Mouse (Mus musculus): ENCODE results near the gene Abcc1. TPM values are rescaled to one million over a fixed set of nuclear protein-coding genes. Genes with fewer than 3 reads are reported as not detected.
A peak's percentile ranks its signal among the peaks of the same experiment; 100 is the strongest.

Abcc1 gene
- polyA plus RNA-seq, 1 experiment from 2014 or later = 11.9 TPM

DNA sequence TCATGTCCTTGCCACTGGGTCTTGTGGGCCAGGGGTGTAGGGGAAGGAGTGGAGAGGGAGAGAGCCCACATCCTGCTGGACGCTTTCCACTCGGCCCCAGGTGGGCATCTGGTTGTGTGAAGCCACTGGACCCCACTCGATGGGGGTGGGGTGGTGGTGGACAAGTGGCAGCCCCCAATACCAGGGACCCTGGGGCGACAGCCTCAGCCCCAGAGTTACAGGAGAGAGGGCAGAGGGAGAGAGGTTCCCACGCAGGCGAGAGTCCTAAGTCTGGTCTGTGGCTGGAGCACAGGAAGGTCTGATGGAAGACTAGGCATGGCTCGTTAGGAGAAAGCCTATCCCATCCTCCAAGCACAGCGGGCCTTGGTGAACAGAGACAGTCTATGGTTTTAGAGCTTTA lies 114.7 kb downstream of the Abcc1 start:
- Histone ChIP-seq H3K36me3 (ENCODE audit: insufficient read depth, low read length) (peaks cover 29% of the 10 kb centered on the region), H3K4me2 (replicated peaks; ENCODE audit: low read depth, low read length) (no peak overlapping the region), H3K9me3 (ENCODE audit: low read length) (no peaks in the 10 kb centered on the region), H3K4me1 (ENCODE audit: insufficient read depth, low read length) (no peaks in the 10 kb centered on the region), H3K27me3 (ENCODE audit: insufficient read depth, low read length) (no peaks in the 10 kb centered on the region), H3K4me3 (ENCODE audit: low read length) (no peak overlapping the region), H3K9ac (replicated peaks; ENCODE audit: low read length) (no peak overlapping the region), H3K27ac (ENCODE audit: low read length) (no peak overlapping the region)
- no peak for ATAC-seq (ENCODE audit: low FRiP score, low TSS enrichment)
- 86% methylated on average over 7 of the region's 8 CpGs for WGBS

DNA sequence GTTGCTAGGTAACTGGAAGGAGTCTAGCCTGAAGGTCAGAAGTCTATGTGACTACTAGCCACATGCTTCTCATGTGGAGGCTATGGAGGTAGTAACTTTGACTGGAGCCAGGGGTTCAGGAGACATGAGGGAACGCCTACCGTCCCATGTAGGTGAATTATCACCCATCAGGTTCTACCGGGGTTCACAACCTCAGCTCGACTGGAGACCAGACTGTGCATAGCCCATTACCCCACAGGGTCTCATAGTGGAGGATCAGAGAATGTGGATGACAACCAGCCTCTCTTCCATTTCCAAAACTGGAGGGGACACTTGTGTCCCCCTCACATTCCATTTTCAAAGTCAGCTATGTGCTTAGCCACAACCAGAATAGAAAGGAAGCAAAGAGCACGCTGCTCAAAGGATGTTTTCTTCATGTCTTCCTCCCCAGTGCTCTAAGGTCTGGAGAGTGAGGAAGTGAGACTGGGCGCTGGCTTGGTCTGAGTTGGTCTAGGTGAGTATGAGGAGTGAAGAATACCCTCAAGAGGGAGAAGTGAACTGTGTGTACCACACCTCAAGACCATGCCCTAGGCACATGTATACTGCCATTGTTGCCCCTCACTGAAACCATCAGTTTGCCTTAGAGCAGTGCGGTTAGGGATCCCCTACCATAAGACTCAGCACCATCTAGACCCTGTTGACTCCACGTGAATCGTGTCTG lies 115.5 kb downstream of the Abcc1 start:
- Histone ChIP-seq H3K4me1 (ENCODE audit: insufficient read depth, low read length) (no peaks in the 10 kb centered on the region), H3K9me3 (ENCODE audit: low read length) (no peaks in the 10 kb centered on the region), H3K4me2 (replicated peaks; ENCODE audit: low read depth, low read length) (no peak overlapping the region), H3K27ac (ENCODE audit: low read length) (no peak overlapping the region), H3K36me3 (ENCODE audit: insufficient read depth, low read length) (peaks cover 25% of the 10 kb centered on the region), H3K9ac (replicated peaks; ENCODE audit: low read length) (no peak overlapping the region), H3K4me3 (ENCODE audit: low read length) (no peak overlapping the region), H3K27me3 (ENCODE audit: insufficient read depth, low read length) (no peaks in the 10 kb centered on the region)
- WGBS = 90% methylated on average over 9 of the region's 9 CpGs
- ATAC-seq (ENCODE audit: low FRiP score, low TSS enrichment) = no peak

DNA sequence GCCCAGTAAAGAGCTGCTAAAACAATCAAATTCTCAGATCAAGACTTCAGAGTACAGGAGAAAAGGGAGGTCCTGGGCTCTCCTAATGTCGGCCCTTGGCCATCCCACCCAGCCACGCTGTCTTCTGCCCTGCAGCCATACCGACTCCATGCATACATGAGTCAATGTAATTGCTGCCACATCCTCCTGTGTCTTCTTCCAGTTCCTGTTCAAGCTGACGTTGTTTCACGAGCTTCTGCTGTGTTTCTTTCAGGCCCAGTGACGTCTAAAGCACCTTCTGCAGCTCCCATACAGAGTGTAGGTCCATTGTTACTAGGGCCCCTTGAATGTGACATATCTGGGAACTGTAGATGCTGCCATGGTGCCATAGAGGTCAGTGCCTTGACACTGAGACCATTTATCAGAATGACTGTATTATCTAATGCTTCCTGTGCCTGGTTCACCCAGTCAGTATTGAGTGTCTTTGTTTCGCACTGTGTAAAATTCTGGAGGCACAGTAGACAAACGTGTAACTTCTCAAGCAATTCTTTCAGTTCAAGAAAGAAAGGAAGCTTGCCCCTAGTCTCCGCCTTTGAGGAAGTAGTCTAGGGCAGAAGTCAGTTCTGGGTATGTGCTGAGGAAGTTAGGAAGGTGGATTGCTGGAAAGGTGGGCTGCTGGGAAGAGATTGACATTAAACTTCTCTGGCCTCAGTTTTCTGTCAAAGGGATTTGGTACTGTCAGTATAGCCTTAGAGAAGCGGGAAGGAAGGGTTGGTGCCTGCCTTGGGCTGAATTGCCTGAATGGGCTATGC lies 116.3 kb downstream of the Abcc1 start:
- no peak; the same call in 1 of the 2 replicates for ATAC-seq (ENCODE audit: low FRiP score, low TSS enrichment)
- Histone ChIP-seq H3K4me3 (ENCODE audit: low read length) (no peak overlapping the region), H3K36me3 (ENCODE audit: insufficient read depth, low read length) (peaks cover 16% of the 10 kb centered on the region), H3K9ac (replicated peaks; ENCODE audit: low read length) (no peak overlapping the region), H3K4me2 (replicated peaks; ENCODE audit: low read depth, low read length) (no peak overlapping the region), H3K27ac (ENCODE audit: low read length) (no peak overlapping the region), H3K4me1 (ENCODE audit: insufficient read depth, low read length) (no peaks in the 10 kb centered on the region), H3K27me3 (ENCODE audit: insufficient read depth, low read length) (no peaks in the 10 kb centered on the region), H3K9me3 (ENCODE audit: low read length) (no peaks in the 10 kb centered on the region)
- WGBS = 55% methylated on average over 10 of the region's 10 CpGs

DNA sequence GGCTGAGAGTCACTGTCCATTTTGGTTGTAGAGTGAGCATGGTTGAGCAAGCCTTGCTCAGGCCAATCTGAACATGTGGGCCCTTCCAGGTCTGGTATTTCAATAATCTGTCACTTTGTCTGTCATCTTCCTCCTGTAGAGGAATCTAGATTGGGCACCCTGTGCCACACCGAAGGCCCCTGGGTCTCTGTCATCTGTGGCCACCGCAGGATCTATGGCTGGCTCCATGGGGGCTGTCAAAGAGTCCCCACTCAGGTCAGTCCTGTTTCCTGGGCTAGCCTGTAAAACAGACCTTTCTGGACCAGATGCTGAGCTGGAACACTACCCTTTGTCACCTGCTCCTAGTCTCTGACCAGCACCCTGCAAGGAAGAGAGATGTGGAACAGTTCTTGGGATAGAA lies 118.3 kb downstream of the Abcc1 start:
- no peaks in the 10 kb centered on the region for H3K27me3 ChIP-seq (ENCODE audit: insufficient read depth, low read length)
- H3K4me3 ChIP-seq (ENCODE audit: low read length) = no peak overlapping the region
- H3K27ac ChIP-seq (ENCODE audit: low read length) = no peak overlapping the region
- H3K4me1 ChIP-seq (ENCODE audit: insufficient read depth, low read length) = no peaks in the 10 kb centered on the region
- no peak overlapping the region for H3K4me2 ChIP-seq (replicated peaks; ENCODE audit: low read depth, low read length)
- no peaks in the 10 kb centered on the region for H3K9me3 ChIP-seq (ENCODE audit: low read length)
- 97% methylated on average over 2 of the region's 2 CpGs for WGBS
- ATAC-seq (ENCODE audit: low FRiP score, low TSS enrichment) = no peak
- no peak overlapping the region for H3K9ac ChIP-seq (replicated peaks; ENCODE audit: low read length)
- H3K36me3 ChIP-seq (ENCODE audit: insufficient read depth, low read length) = no peaks in the 10 kb centered on the region

DNA sequence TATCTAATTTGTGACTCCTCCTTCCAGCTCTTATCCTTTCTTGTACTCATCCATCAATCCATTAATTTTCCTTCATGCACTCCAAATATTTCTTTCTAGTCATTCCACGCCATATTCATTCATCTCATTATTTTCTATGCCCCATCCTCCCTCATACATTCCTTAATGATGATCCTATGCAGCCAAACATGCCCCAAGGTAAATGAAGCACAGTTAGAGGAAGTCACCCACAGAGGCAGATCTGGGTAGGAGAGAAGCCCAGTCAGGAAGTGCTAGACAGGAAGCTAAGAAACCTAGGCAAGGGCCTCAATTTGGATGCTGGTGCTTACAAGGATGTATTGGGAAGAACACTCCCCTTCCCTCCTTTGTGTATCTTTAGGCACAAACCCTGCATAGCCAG lies 121.9 kb downstream of the Abcc1 start:
- 86% methylated on average over 1 of the region's 1 CpGs for WGBS
- H3K9me3 ChIP-seq (ENCODE audit: low read length) = no peaks in the 10 kb centered on the region
- H3K4me2 ChIP-seq (replicated peaks; ENCODE audit: low read depth, low read length) = no peak overlapping the region
- H3K4me1 ChIP-seq (ENCODE audit: insufficient read depth, low read length) = no peaks in the 10 kb centered on the region
- no peaks in the 10 kb centered on the region for H3K27me3 ChIP-seq (ENCODE audit: insufficient read depth, low read length)
- H3K4me3 ChIP-seq (ENCODE audit: low read length) = no peak overlapping the region
- ATAC-seq (ENCODE audit: low FRiP score, low TSS enrichment) = no peak
- H3K36me3 ChIP-seq (ENCODE audit: insufficient read depth, low read length) = no peaks in the 10 kb centered on the region
- no peak overlapping the region for H3K27ac ChIP-seq (ENCODE audit: low read length)
- H3K9ac ChIP-seq (replicated peaks; ENCODE audit: low read length) = no peak overlapping the region

DNA sequence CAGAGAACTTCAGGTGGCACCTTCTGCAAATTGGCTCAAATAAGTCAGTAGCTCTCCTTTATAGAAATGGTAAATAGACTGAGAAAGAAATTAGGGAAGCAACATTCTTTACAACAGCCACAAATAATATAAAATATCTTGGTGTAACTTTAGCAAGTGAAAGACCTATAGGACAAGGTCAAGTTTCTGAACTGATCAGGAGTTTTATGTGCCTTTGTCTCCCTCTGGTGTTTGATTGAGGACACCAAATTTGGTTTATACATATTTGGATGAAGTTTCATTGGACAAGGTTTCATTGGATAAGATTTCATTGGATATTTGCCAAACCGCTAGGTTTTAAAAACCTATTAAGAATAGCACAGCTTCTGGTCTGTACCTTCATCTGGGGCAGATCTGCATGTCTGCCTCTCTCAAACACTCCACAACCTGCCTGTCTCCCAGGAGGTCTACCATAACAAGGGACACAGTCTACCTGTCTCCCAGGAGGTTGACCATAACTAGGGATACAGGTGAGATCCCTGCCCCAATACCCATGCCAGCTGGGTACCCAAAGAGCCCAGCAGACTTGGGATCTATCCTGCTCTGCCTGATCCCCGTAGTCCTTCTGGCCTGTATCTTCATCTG lies 132.2 kb downstream of the Abcc1 start:
- 0 out of 2 replicates have a peak, but pooled peaks have one; percentile 12 for ATAC-seq (ENCODE audit: low FRiP score, low TSS enrichment)
- H3K4me3 ChIP-seq (ENCODE audit: low read length) = no peak overlapping the region
- H3K36me3 ChIP-seq (ENCODE audit: insufficient read depth, low read length) = no peaks in the 10 kb centered on the region
- 84% methylated on average over 2 of the region's 2 CpGs for WGBS
- no peak overlapping the region for H3K9ac ChIP-seq (replicated peaks; ENCODE audit: low read length)
- H3K27me3 ChIP-seq (ENCODE audit: insufficient read depth, low read length) = no peaks in the 10 kb centered on the region
- no peaks in the 10 kb centered on the region for H3K4me1 ChIP-seq (ENCODE audit: insufficient read depth, low read length)
- no peak overlapping the region for H3K4me2 ChIP-seq (replicated peaks; ENCODE audit: low read depth, low read length)
- H3K9me3 ChIP-seq (ENCODE audit: low read length) = no peaks in the 10 kb centered on the region
- no peak overlapping the region for H3K27ac ChIP-seq (ENCODE audit: low read length)

DNA sequence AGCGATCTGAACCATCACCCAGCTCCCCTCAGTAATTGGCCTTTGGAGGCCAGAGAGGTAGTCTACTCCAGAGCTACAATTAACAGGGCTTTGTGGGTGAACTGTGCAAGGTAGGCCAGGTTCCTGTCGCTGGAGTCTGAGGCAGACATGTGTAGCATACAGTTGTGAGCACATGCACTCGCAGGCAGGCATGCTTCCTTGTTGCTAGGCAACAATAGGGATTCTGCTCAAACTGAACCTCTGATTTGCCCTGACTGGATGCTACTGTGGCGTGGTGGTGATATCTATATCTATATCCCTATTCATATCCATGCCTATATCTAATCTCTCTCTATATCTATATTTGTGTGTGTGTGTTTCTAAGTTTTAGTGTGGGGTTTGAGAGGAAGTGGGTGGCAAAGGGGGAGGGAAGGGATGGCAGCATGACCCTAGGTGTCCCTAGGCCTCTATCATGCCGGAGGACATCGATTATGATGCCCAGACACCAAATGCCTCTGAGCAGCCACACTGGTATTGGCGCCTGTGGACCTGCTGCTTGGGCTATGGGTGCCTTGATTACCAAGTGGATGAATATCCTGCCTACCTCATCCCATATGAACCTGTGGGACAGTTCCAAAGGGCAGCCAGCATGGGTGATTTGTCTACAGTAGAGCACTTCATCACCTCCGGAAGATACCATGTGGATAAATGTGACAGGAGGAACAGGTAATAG lies 140.4 kb downstream of the Abcc1 start:
- Histone ChIP-seq H3K4me2 (replicated peaks; ENCODE audit: low read depth, low read length) (no peak overlapping the region), H3K27ac (ENCODE audit: low read length) (no peak overlapping the region), H3K9ac (replicated peaks; ENCODE audit: low read length) (no peak overlapping the region), H3K36me3 (ENCODE audit: insufficient read depth, low read length) (no peaks in the 10 kb centered on the region), H3K9me3 (ENCODE audit: low read length) (no peaks in the 10 kb centered on the region), H3K27me3 (ENCODE audit: insufficient read depth, low read length) (no peaks in the 10 kb centered on the region), H3K4me3 (ENCODE audit: low read length) (no peak overlapping the region), H3K4me1 (ENCODE audit: insufficient read depth, low read length) (no peaks in the 10 kb centered on the region)
- ATAC-seq (ENCODE audit: low FRiP score, low TSS enrichment) = no peak
- 87% methylated on average over 8 of the region's 8 CpGs for WGBS

DNA sequence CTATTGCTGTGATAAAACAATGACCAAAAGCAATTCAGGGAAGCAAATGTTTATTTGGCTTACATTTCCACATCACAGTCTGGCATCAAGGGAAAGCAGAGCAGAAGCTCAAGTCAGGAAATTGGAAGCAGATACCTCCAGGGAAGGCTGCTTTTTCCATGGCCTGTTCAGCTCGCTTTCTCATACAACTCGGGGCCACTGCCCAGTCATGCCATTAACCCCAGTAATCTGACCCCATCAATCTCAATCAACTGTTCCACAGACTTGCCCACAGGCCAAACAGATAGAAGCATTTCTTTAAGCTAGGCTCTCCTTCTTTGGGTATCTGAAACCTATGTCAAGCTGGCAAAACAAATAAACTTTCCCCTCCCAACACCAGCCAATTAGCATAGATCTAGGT lies 145.1 kb downstream of the Abcc1 start:
- Histone ChIP-seq H3K4me1 (ENCODE audit: insufficient read depth, low read length) (no peaks in the 10 kb centered on the region), H3K4me3 (ENCODE audit: low read length) (no peak overlapping the region), H3K4me2 (replicated peaks; ENCODE audit: low read depth, low read length) (no peak overlapping the region), H3K27me3 (ENCODE audit: insufficient read depth, low read length) (no peaks in the 10 kb centered on the region), H3K9me3 (ENCODE audit: low read length) (no peaks in the 10 kb centered on the region), H3K27ac (ENCODE audit: low read length) (no peak overlapping the region), H3K9ac (replicated peaks; ENCODE audit: low read length) (no peak overlapping the region), H3K36me3 (ENCODE audit: insufficient read depth, low read length) (no peaks in the 10 kb centered on the region)
- WGBS = 3% methylated on average over 2 of the region's 2 CpGs
- no peak for ATAC-seq (ENCODE audit: low FRiP score, low TSS enrichment)

Measured in kidney, embryonic 16.5 days (tissue).